Mouse (Mus musculus) hindbrain, embryonic 11.5 days (tissue): ENCODE data around the gene Hspb6. TPM values are rescaled to one million over a fixed set of nuclear protein-coding genes. Genes with fewer than 3 reads are reported as not detected.

Experiments used
- ATAC-seq: fragments of 200-750 bp; cut with Nextera tagmentation; 2 replicates; pipeline ENCODE4 v1.8.0; 2017; ENCODE audit warnings: mild to moderate bottlenecking, moderate TSS enrichment, moderate library complexity; ENCODE audit not compliant: low FRiP score
- DNase-seq: peaks from one replicate; pipeline ENCODE4 v3.0.0-alpha.2; 2015; ENCODE audit warnings: low spot score
- H3K27ac ChIP-seq: fragments of 300-500 bp; sonication (generic); 2 replicates; pipeline ENCODE4 v1.5.1; 2014; ENCODE audit warnings: mild to moderate bottlenecking, low read depth, low read length
- H3K27me3 ChIP-seq: fragments of 300-500 bp; sonication (generic); 2 replicates; pipeline ENCODE4 v1.6.1; 2014; ENCODE audit warnings: mild to moderate bottlenecking, low read length, moderate library complexity, mixed read lengths; ENCODE audit not compliant: control insufficient read depth, insufficient read depth
- H3K36me3 ChIP-seq: fragments of 300-500 bp; sonication (generic); 2 replicates; pipeline ENCODE4 v1.6.1; 2014; ENCODE audit warnings: mild to moderate bottlenecking, low read length, moderate library complexity, mixed read lengths; ENCODE audit not compliant: control insufficient read depth, insufficient read depth
- H3K4me1 ChIP-seq: fragments of 300-500 bp; sonication (generic); replicated peaks from 2 replicates; pipeline ENCODE4 v1.6.1; 2014; ENCODE audit warnings: low read length, mixed read lengths; ENCODE audit not compliant: control insufficient read depth, insufficient read depth
- H3K4me2 ChIP-seq: fragments of 300-500 bp; sonication (generic); replicated peaks from 2 replicates; pipeline ENCODE4 v1.6.1; 2014; ENCODE audit warnings: mild to moderate bottlenecking, low read depth, low read length
- H3K4me3 ChIP-seq: fragments of 300-500 bp; sonication (generic); 2 replicates; pipeline ENCODE4 v1.5.1; 2014; ENCODE audit warnings: low read depth, low read length
- H3K9ac ChIP-seq: fragments of 300-500 bp; sonication (generic); 2 replicates; pipeline ENCODE4 v1.6.1; 2014; ENCODE audit warnings: low read depth, low read length
- H3K9me3 ChIP-seq: fragments of 300-500 bp; sonication (generic); 2 replicates; pipeline ENCODE4 v1.6.1; 2016; ENCODE audit warnings: low read length; ENCODE audit not compliant: control insufficient read depth
- WGBS: fragments of 180-500 bp; shearing (Covaris S2); extraction: QIAGEN DNeasy Blood & Tissue Kit; methylation state at CpG from one replicate; pipeline ENCODE4 v1.1.7; 2014; 5-methylcytosine and 5-hydroxymethylcytosine counted together
- polyA plus RNA-seq: library from polyadenylated mRNA; unstranded; fragments of >200 nt; fragmentation: Nextera tagmentation; extraction: Ambion mirVana; gene quantifications from 2 replicates; pipeline ENCODE4 v1.2.1, GENCODE M21; 2014

The Hspb6 gene
- polyA plus RNA-seq, 1 experiment from 2014 or later: 4.0 TPM

DNA sequence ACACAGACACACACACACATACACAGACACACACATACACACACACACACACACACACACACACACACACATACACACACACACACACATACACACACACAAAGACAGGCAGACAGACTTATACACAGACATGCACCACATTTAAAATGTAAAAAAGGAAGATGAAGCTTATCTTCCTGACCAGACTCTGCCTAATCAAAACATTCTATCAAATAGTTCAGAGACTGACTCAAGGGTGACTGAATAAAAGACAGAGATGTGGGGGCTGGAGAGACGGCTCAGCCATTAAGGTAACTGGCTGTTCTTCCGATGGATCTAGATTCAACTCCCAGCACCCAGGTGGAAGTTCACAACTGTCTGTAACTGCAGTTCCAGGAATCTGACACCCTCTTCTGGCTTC lies 7.7 kb upstream of the Hspb6 start:
- 93% methylated on average over 2 of the region's 2 CpGs for WGBS
- no peaks in the 10 kb centered on the region for H3K4me1 ChIP-seq
- DNase-seq (no peak), ATAC-seq (no peak)
- no peaks in the 10 kb centered on the region for H3K27me3 ChIP-seq
- no peaks in the 10 kb centered on the region for H3K9me3 ChIP-seq
- H3K9ac ChIP-seq: no peak overlapping the region
- H3K4me3 ChIP-seq: no peak overlapping the region
- no peak overlapping the region for H3K4me2 ChIP-seq
- no peak overlapping the region for H3K27ac ChIP-seq
- H3K36me3 ChIP-seq: no peaks in the 10 kb centered on the region

DNA sequence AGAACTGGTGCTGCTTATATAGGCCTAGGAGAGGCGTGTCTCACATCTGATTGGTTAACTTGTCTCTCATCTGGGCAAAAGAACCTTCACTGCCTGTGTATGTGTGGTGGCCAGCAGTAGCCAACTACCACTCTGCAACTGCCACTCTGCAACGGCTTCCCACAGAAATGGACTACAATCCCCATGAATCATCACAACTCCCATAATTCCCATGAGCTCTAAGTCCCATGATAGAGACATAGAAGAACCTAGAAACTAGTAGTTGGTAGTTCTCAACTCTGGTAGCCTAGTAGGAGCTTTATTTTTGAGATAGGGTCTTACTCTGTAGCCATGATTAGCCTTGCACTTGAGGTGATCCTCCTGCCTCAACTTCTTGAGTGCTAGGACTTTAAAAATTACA lies 2.1 kb upstream of the Hspb6 start:
- 90% methylated on average over 2 of the region's 2 CpGs for WGBS
- peaks cover 3% of the 10 kb centered on the region; the same call in 1 of the 2 replicates for H3K4me1 ChIP-seq
- H3K27ac ChIP-seq: no peak overlapping the region
- no peaks in the 10 kb centered on the region for H3K27me3 ChIP-seq
- H3K4me2 ChIP-seq: no peak overlapping the region
- no peaks in the 10 kb centered on the region for H3K36me3 ChIP-seq
- no peak for ATAC-seq
- H3K4me3 ChIP-seq: no peak overlapping the region
- no peaks in the 10 kb centered on the region for H3K9me3 ChIP-seq
- no peak for DNase-seq
- H3K9ac ChIP-seq: no peak overlapping the region

DNA sequence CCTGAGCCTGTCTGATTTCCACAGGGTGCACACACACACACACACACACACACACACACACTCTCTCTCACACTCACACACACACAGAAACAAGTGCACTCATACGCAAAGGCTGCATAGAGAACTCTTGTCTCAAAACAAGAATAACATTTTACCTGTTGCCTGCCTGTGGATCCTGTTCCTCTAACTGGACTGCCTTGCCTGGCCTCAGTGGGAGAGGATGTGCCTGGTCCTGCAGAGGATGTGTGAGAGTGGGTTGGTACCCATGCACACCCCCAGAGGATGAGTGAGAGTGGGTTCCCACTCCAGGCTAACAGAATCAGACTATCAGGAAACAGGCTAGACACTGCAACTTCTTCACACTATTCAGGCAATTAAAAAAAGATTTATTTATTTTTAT lies 1.4 kb upstream of the Hspb6 start:
- H3K9ac ChIP-seq: no peak overlapping the region
- WGBS: 100% methylated on average over 1 of the region's 1 CpGs
- ATAC-seq (no peak), DNase-seq (no peak)
- H3K4me2 ChIP-seq: no peak overlapping the region
- no peak overlapping the region for H3K27ac ChIP-seq
- H3K27me3 ChIP-seq: no peaks in the 10 kb centered on the region
- no peaks in the 10 kb centered on the region for H3K9me3 ChIP-seq
- H3K4me3 ChIP-seq: no peak overlapping the region
- H3K4me1 ChIP-seq: peaks cover 3% of the 10 kb centered on the region; the same call in 1 of the 2 replicates
- 0 out of 2 replicates have a peak, but pooled peaks cover 3% of the 10 kb centered on the region for H3K36me3 ChIP-seq

DNA sequence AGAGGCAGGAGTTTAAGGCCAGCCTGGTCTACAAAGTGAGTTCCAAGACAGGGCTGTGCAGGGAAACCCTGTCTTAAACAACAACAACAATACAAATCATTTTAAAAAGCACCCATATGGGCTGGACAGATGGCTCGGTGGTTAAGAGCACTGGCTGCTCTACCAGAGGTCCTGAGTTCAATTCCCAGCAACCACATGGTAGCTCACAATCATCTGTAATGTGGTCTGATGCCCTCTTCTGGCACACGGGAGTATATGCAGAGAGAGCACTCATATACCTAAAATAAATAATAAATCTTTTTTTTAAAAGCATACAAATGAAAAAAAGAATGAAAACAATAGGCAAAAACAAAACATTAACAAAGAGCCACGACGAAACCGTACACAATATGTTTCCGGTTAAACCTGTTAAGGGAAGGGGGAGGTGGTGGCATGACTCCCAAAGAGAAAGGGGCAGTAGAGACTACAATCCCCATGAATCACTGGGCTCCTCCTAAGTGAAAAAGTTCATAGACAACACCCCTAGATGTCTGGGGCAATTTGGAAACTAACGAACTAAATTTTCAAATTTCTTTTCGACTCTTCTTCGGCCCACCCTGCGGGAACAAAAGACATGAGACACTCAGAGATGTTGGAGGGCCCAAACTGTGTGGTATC lies 405 bp upstream of the Hspb6 start:
- Histone ChIP-seq H3K9me3 (no peaks in the 10 kb centered on the region), H3K4me2 (peak overlapping the region; percentile 88), H3K27me3 (no peaks in the 10 kb centered on the region), H3K27ac (peak overlapping the region; percentile 82), H3K4me3 (peak overlapping the region; percentile 56), H3K36me3 (0 out of 2 replicates have a peak, but pooled peaks cover 3% of the 10 kb centered on the region), H3K9ac (peak overlapping the region; percentile 64), H3K4me1 (peaks cover 3% of the 10 kb centered on the region; the same call in 1 of the 2 replicates)
- WGBS: 4% methylated on average over 10 of the region's 10 CpGs
- ATAC-seq (peak; percentile 74), DNase-seq (no peak)

DNA sequence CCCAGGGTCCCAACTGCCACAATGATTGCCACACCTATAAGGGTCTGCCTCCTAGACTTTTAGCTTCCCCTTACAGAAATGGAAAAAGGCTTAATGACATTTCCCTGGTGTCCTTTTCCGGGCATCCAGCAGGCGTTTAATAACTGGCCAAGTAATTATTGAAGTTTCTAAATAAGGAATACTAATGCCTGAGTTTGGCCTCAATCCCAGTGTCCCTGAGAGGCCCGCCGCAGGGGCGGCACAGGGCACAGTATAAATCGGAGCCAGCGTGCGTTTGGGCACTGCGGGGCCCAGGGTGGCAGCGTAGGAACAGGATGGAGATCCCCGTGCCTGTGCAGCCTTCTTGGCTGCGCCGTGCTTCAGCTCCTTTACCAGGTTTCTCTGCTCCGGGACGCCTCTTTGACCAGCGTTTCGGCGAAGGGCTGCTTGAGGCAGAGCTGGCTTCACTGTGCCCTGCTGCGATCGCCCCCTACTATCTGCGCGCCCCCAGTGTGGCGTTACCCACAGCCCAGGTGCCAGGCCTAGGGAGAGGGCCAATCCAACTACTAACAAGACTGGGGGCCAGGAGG lies 1.1 kb downstream of the Hspb6 start:
- peak overlapping the region; percentile 56 for H3K4me3 ChIP-seq
- WGBS: 7% methylated on average over 23 of the region's 23 CpGs
- H3K36me3 ChIP-seq: 0 out of 2 replicates have a peak, but pooled peaks cover 5% of the 10 kb centered on the region
- peaks cover 3% of the 10 kb centered on the region for H3K4me1 ChIP-seq
- H3K9me3 ChIP-seq: no peaks in the 10 kb centered on the region
- H3K27ac ChIP-seq: 0 out of 2 replicates have a peak overlapping the region, but pooled peaks have one; percentile 11
- H3K27me3 ChIP-seq: no peaks in the 10 kb centered on the region
- DNase-seq (peak; percentile 20), ATAC-seq (no peak)
- peak overlapping the region; percentile 88 for H3K4me2 ChIP-seq
- peak overlapping the region; percentile 64 for H3K9ac ChIP-seq

DNA sequence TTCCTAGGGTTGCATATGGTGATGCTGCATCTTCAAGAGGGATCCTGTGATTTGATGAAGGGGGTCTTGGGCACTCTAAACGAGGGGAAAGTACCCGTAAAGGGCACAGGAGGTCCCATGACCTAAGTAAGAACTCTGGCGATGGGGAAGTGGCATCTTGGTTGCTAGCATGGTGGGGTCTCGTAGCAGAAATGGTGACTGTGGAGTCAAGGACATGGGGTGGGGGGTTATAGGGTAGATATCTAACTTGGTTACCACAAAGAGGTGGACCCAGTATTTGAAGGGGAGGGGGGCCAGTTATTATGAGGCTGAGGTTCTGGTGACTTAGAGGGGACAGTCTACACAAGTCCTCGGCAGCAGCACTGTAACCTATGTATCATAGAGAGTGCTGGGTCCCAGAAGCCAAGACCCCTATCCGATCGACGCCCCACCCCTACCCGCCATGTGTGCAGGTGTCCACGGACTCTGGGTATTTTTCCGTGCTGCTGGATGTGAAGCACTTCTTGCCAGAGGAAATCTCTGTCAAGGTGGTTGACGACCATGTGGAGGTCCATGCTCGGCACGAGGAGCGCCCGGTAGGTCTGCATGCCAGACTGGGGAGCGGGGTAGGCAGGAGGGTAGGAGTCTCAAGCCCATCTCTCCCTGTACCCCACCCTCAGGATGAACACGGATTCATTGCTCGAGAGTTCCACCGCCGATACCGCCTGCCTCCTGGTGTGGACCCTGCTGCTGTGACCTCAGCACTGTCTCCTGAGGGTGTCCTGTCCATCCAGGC lies 2.0 kb downstream of the Hspb6 start:
- peak overlapping the region; percentile 88 for H3K4me2 ChIP-seq
- ATAC-seq (no peak), DNase-seq (no peak)
- H3K36me3 ChIP-seq: 0 out of 2 replicates have a peak, but pooled peaks cover 5% of the 10 kb centered on the region
- H3K9ac ChIP-seq: peak overlapping the region; percentile 64; the same call in 1 of the 2 replicates
- peaks cover 3% of the 10 kb centered on the region for H3K4me1 ChIP-seq
- no peaks in the 10 kb centered on the region for H3K27me3 ChIP-seq
- H3K9me3 ChIP-seq: no peaks in the 10 kb centered on the region
- H3K27ac ChIP-seq: no peak overlapping the region
- H3K4me3 ChIP-seq: peak overlapping the region; percentile 56; the same call in 1 of the 2 replicates
- WGBS: 87% methylated on average over 22 of the region's 22 CpGs

DNA sequence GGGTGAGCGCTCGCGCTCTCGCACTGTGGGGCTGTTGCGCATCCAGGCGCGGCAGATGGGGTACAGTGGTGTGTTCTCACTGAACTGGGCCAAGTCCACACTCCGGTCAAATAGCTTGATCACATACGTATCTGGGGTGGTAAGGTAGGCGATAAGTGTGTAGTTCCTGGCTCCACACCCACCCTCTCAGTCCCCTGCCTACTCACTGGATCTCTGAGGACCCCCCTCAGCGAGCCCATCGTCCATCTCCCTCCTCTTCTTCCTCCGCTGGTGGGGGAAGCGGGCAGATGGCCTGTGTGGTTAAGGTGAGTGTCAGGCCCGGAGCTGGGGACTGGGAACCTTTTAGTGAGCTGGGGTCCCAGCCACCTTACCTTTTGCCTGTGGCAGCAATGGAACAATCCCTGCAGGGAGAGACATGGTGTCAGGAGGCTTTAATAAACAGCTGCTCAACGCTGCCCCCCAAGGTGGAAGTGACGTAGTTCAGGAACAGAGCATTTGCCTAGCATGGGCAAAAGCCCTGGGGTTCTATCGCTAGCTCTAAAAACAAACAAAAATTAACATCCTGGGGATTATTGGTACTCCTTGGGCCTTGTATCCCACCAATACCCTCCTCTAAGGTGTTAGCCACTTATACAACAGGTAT lies 5.0 kb downstream of the Hspb6 start:
- no peak for ATAC-seq
- Histone ChIP-seq H3K36me3 (0 out of 2 replicates have a peak, but pooled peaks cover 5% of the 10 kb centered on the region), H3K4me1 (peaks cover 3% of the 10 kb centered on the region), H3K27me3 (no peaks in the 10 kb centered on the region), H3K9ac (no peak overlapping the region), H3K9me3 (no peaks in the 10 kb centered on the region), H3K4me3 (no peak overlapping the region), H3K27ac (no peak overlapping the region), H3K4me2 (no peak overlapping the region)
- WGBS: 94% methylated on average over 18 of the region's 18 CpGs
- peak; percentile 37 for DNase-seq

DNA sequence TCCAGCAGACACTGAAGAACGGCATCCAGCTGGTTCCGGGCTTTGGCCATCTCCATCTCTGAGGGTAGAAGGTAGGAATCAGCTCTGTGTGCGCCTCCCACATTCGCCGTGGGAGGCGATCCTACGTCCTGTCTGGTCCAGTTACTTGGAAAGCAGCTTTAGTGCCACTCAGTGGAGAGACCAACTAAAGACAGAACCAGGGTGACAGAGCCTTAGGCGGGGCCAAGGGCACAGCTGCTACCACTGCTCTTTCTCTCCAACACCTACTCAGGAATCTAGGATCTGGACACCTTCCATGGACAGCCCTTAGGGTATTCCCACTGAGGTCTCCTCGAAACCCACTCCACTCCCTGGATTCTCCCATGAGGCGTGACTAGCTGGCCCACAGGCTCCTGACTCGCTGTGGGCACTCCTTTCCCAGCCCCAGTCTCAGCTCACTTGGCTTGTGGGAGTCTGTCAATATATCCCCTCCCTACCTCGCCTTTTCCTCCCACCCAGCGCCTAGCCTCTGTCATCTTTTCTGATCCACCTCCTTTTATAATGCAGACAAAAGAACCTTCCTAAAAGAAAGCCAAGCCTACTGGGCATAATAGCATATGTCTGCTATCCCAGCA lies 6.0 kb downstream of the Hspb6 start:
- H3K9me3 ChIP-seq: no peaks in the 10 kb centered on the region
- no peak overlapping the region; the same call in 1 of the 2 replicates for H3K4me2 ChIP-seq
- DNase-seq (no peak), ATAC-seq (no peak)
- H3K9ac ChIP-seq: no peak overlapping the region; the same call in 1 of the 2 replicates
- 87% methylated on average over 13 of the region's 13 CpGs for WGBS
- no peaks in the 10 kb centered on the region for H3K27me3 ChIP-seq
- 0 out of 2 replicates have a peak, but pooled peaks cover 5% of the 10 kb centered on the region for H3K36me3 ChIP-seq
- H3K27ac ChIP-seq: no peak overlapping the region
- peaks cover 3% of the 10 kb centered on the region for H3K4me1 ChIP-seq
- peak overlapping the region; percentile 38; the same call in 1 of the 2 replicates for H3K4me3 ChIP-seq
